Mouse (Mus musculus): ENCODE results near the gene Tifab.
A peak's percentile ranks its signal among the peaks of the same experiment; 100 is the strongest.

The Tifab gene

DNA sequence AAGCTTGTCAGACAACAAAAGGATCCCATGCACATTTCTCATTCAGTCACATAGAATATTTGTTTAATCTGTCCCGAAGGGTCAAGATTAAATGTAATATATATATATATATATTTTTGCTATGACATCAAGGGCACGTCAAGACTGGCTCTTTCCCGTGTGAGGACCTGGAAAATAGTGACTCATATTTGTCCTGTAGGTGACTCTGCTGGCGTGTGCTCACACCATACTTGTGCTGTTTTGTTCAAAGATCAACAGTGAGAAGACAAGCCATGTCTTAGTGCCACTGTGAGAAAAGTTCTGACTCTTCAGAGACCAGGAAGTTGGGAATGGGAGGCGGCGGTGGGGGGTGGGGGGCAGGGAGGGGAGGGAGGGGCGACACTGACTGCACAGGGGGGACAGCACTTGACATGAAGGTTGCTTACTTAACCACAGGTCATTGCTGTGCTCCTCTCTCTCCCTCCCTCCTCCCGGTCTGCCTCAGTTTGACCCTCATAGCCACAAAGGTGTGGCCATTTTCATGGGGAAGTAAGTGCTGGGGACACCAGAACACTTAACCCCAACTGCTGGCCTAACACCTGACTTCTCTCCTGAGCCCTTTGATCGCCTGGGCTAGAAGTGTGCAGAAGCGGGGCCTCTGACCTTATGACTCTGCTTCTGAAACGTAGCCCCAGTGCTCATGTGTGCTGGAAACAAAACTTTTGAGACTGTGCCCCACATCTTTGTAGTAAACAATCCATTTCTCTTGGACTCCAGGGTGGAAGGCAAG lies 36.1 kb downstream of the Tifab start:
- DNase-seq (ENCODE audit: inconsistent age in 2 of 2, low spot score in 1 of 2): no peak

DNA sequence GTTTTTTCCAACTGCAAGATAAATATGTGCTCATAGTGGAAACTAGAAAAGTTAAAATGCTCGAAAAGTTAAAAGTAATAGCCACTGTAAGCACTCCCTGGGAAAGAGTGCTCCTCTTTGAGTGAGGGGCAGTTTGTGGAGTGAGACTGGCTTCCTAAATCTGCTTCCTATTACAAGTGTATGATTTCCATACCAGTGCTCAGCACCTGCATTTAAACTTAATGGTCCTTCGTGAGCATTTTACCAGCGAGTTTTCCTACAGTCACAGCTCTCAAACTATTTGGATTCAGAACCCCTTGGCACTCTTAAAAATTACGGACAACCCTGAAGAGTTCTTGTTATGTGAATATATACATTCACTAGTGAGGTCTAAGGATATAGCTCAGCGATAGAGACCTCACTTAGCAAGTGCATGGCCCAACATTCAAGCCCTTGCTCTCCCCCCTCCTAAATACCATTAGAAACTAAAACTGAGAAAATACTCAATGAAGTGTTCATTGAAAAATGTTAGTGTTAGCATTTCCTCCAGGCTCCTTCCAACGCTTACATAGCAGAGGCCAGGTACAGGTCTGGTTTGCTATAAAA lies 39.4 kb downstream of the Tifab start:
- DNase-seq (ENCODE audit: inconsistent age in 2 of 2, low spot score in 1 of 2): no peak

DNA sequence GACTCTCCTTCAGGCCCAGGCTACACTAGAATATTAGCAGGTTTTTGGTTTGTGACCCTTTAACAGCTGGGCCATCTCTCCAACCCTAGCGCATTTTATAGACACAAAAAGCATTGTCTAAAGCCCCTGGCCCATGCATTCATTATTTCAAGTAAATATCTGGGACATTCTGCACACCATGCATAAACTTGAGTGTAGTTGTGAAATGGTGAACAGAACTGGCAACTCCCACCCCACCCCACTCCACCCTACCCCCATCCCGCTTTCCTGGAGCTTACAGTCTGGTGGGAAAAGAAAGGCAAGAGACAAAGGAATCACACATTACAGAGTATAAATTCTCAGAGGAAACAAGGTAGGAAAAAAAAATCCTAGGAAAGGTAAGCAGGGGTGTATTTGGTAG lies 42.5 kb downstream of the Tifab start, which contains the start of gene H2afy:
H2afy (minus strand) TSS at position 162 of the 400 bp plus-strand sequence.
- DNase-seq (ENCODE audit: inconsistent age in 2 of 2, low spot score in 1 of 2): no peak

DNA sequence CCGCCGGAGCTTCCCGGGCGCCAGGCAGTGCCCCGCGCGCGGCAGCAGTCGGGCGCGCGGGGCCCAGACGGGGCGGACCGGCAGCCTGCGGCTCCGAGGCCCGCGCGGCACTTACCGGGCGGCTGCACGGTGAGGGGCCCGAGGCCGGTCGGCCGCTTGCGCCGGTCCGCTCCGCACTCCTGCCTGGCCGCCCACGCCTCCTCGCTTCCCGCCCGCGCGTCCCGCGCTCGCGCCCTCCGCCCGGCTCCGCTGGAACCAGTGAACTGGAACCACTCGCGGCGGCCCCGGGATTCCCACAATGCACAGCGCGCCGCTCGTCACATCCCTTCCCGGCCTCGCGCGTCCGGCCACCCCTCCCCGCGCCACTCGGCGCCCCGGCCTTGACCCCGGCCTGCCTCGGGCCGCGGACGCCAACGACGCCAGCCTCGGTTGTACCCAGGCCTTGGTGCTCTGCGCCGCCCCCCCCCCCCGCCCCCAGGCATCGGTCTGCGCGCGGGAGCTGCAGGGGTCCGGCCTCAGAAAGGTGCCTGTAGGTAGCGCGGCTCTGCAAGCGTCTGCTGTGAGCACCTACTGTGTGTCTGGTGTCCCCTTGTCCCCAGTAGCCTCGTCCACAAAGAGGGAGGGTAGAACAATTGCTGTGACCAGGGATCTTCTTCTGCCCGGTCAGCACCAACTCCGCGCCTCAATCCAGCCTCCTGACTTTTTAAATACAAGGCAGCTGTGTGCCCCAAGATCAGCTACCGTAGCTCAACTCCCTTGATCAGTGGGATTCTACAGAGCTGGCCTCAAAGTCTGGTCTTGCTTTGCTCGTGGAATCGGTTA lies 43.2 kb downstream of the Tifab start:
- DNase-seq (ENCODE audit: inconsistent age in 2 of 2, low spot score in 1 of 2): peak; percentile 94 to 97

DNA sequence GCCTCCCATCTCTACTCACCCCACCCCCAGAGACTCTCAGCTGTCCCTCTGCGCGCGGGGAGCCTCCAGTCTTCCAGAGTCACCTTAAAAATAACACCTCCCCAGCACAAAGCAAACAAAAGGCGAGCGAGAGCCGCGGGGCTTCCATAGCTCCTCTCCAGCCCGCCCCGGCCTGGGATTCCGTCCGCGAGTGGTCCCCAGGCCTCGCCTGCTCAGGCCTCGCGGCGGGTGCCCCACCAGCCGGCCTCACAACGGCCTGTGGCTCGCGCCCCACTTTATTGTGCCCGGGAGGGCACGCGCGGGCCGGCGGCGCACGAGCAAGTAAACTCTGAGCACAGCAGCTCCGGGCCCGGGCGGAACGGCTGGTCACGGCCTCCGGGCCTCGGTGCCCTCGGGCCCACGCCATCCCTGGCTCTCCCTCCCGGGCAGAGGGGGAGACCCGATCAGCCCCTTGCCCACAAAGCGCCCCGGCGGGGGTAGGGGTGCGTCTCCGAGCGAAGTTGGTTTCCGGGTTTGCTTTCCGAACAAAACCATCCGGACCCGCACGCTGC lies 44.0 kb downstream of the Tifab start:
- DNase-seq (ENCODE audit: inconsistent age in 2 of 2, low spot score in 1 of 2): peak in 1 of 2 experiments; percentile 34

DNA sequence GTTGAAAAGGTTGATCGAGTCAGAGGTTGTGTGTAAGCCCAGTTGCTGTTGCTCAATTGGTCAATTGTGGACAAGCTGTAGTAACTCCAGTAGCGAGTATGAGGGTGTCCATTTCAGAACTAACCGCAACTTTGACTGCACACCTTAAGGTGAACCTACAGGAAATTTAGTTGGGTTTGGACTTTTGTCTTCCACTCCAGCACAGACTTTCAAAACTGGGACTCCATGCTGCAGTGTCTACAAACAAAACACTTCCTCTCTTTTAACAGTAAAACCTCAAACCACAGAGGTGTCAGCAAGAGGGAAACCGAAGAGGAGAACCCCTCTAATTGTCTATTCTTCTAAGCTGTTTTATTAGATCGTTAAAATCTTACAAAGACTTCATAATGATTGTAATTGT lies 44.7 kb downstream of the Tifab start:
- no peak for DNase-seq (ENCODE audit: inconsistent age in 2 of 2, low spot score in 1 of 2)

DNA sequence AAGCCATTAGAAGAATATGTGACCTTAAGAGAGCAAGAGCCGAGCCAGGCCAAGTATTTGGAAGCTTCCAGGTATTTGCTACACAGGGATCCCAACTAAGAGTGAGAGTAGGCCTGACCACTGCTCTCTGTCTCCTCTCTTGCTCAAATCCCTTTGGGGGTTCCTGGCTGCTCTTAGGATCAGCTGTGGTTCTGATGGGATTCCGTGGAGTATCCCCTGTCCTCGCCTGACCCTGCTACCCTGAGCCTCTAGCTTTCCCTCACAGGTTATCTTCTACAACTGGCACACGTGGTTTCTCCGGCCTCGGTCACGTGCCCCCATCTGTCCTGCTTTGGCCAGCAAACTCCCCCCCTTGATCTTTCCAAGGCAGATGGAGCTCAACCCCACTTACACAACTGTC lies 45.7 kb downstream of the Tifab start:
- DNase-seq (ENCODE audit: inconsistent age in 2 of 2, low spot score in 1 of 2): peak in 1 of 2 experiments; percentile 33

DNA sequence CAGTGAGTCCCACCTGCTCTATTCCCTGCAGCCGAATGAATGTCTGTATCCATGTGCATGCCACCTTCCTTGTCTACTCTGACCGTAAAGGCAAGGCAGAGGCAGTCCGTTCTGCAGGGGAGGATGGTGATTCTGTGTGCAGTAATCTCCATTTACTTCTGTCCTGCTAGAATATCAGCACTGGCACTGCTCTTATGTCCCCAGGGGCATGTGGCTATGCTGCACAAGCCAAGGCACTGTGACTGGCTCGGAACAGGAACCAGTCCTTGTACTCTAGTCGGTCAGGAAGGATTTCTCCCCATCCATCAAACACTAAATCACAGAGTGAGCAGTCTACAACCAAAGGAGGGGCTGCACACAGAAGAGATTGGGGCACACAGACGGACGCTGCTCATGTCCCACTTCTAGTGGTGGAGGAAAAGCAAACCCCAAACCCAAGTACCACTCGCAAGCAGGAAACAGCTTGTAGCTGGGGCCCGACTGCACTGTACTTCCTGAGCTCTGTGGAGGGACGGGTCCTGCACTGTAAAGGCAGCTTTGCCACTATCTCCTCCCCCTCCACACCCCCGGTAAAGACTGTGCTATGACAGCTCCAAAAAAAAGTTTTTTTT lies 46.3 kb downstream of the Tifab start:
- peak in 1 of 2 experiments; percentile 43 for DNase-seq (ENCODE audit: inconsistent age in 2 of 2, low spot score in 1 of 2)

DNA sequence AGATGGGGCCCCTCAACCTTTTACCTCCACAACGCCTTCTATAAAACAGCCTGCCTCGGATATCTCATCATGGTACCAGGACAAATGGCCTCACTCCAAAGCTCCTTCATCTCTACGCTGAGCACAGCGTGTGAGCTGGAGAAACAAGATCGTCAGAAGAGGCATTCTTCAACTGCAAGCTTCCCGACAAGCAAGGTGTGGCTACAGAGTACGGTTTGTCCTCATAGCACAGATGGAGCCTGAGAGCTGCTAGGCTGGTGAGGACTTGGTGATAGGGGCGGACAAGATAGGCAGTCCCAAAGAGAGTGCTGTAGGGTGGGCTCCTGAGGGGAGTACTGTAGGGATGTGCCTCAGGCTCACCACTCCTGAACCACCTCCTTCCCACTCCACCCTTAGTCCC lies 48.1 kb downstream of the Tifab start:
- DNase-seq (ENCODE audit: inconsistent age in 2 of 2, low spot score in 1 of 2): no peak

DNA sequence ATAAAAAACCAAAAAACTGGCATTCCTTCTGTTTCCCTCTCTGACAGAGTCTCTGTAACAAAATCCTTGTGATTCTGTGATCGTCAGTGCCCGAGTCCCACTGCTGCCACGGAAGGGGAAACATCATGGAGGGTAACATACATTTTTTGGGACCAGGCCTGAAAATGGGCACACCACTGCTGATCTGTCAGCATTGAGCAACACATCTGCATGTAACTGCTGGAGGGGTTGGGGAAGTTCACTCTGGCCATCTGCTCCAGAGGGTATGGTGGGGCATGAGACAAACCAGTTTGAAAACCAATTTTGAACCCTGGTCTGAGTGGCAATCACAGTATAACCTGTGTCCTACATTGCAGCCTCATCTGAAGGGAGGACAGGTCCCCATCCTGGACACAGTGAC lies 49.1 kb downstream of the Tifab start:
- DNase-seq (ENCODE audit: inconsistent age in 2 of 2, low spot score in 1 of 2): no peak

DNA sequence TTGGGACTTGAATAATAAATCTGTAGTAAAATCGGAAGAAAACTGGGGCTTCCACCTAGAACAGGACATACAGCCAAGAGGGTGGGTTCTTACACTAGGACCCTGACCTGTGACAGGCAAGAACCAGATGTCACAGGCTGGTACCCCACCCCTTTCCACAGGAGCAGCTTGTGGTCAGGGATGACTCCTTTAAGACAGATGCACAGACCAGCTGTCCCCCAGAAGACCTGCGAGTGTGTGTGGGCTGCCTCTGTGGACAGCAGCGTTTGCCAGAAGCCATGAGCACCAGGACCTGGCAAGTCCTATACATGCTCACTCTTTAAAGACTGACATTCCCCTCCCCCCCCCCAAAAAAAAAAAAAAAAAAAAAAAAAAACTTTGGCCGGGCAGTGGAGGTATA lies 49.7 kb downstream of the Tifab start:
- no peak for DNase-seq (ENCODE audit: inconsistent age in 2 of 2, low spot score in 1 of 2)

DNA sequence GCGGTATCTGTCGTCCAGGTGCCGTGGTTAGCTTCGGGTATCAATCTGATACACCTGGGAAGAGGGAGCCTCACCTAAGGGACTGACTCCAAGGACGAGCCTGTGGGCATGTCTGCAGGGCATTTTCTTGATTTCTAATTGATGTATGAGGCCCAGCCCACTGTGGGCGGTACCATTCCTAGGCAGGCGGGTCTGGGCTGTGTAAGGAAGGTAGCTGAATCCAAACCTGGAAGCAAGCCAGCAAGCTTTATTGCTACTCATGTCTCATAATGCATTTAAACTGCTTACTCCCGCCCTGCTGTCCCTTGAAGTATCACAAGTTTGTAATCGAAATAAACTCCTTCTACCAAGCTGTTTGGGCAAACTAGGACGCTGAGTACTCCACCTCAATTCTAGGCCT lies 53.1 kb downstream of the Tifab start:
- no peak for DNase-seq (ENCODE audit: inconsistent age in 2 of 2, low spot score in 1 of 2)

Data from adrenal gland, adult (tissue).